Mouse (Mus musculus) limb, embryonic 15.5 days (tissue): ENCODE measurements around the gene Crhr2. TPM values are rescaled to one million over a fixed set of nuclear protein-coding genes. Genes with fewer than 3 reads are reported as not detected.

Experiments used
- ATAC-seq: fragments of 200-750 bp; cut with Nextera tagmentation; 2 replicates; pipeline ENCODE4 v1.8.0; 2017; ENCODE audit warnings: low read depth, moderate TSS enrichment; ENCODE audit not compliant: insufficient number of reproducible peaks, low FRiP score, low TSS enrichment
- H3K27ac ChIP-seq: fragments of 300-500 bp; sonication (generic); 2 replicates; pipeline ENCODE4 v1.5.1; 2015; ENCODE audit warnings: moderate library complexity, mild to moderate bottlenecking, inconsistent platforms
- H3K27me3 ChIP-seq: fragments of 300-500 bp; sonication (generic); 2 replicates; pipeline ENCODE4 v1.6.1; 2015; ENCODE audit warnings: inconsistent platforms
- H3K36me3 ChIP-seq: fragments of 300-500 bp; sonication (generic); 2 replicates; pipeline ENCODE4 v1.6.1; 2015; ENCODE audit warnings: inconsistent platforms
- H3K4me1 ChIP-seq: fragments of 300-500 bp; sonication (generic); 2 replicates; pipeline ENCODE4 v1.6.1; 2015; ENCODE audit warnings: inconsistent platforms
- H3K4me2 ChIP-seq: fragments of 300-500 bp; sonication (generic); 2 replicates; pipeline ENCODE4 v1.6.1; 2015; ENCODE audit warnings: mild to moderate bottlenecking, inconsistent platforms
- H3K4me3 ChIP-seq: fragments of 300-500 bp; sonication (generic); 2 replicates; pipeline ENCODE4 v1.5.1; 2015; ENCODE audit warnings: mild to moderate bottlenecking, inconsistent platforms
- H3K9ac ChIP-seq: fragments of 300-500 bp; sonication (generic); 2 replicates; pipeline ENCODE4 v1.6.1; 2015; ENCODE audit warnings: inconsistent platforms
- H3K9me3 ChIP-seq: fragments of 300-500 bp; sonication (generic); 2 replicates; pipeline ENCODE4 v1.6.1; 2016; ENCODE audit warnings: inconsistent platforms
- WGBS: fragments of 180-500 bp; shearing (Covaris S2); methylation state at CpG from one replicate; pipeline ENCODE4 v1.1.7; 2015; 5-methylcytosine and 5-hydroxymethylcytosine counted together
- polyA plus RNA-seq: library from polyadenylated mRNA; unstranded; fragments of >200 nt; fragmentation: Nextera tagmentation; extraction: Ambion mirVana; gene quantifications from 2 replicates; pipeline ENCODE4 v1.2.1, GENCODE M21; 2015

Gene Crhr2
- polyA plus RNA-seq, 1 experiment from 2014 or later, result 0.20 TPM

DNA sequence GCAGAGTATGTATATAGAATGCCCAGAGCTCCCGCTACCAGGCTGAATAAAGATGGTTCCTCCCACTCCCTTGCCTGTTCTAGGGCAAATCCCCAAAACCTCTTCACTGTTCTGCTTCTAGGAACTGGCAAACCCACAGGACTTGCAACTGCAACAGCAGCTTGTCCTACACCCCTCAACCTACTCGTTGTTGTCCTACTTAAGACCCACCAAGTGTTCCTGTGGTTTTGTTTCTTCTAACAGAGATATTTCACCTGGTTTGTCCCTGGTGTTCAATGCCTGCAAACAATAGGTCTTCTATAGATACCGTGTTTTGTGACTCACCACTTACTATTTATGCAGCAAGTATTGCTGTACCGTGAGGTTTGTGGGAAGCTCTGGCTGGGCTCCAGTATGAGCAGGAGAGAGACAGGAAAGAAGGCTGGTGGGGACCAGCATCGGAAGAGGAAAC, 28.5 kb upstream of the Crhr2 start:
- Histone ChIP-seq H3K27ac (no peak overlapping the region), H3K4me1 (no peaks in the 10 kb centered on the region), H3K4me2 (no peak overlapping the region), H3K36me3 (no peaks in the 10 kb centered on the region), H3K4me3 (no peak overlapping the region), H3K9me3 (no peaks in the 10 kb centered on the region), H3K9ac (no peak overlapping the region), H3K27me3 (no peaks in the 10 kb centered on the region; the same call in 1 of the 2 replicates)
- ATAC-seq, result no peak
- 66% methylated on average over 5 of the region's 5 CpGs for WGBS

GRCm38 (mm10) chr6:55159256-55159655, 26.4 kb upstream of the Crhr2 start:
- no peaks in the 10 kb centered on the region for H3K27me3 ChIP-seq
- no peak overlapping the region for H3K4me2 ChIP-seq
- no peaks in the 10 kb centered on the region for H3K36me3 ChIP-seq
- no peak for ATAC-seq
- H3K4me3 ChIP-seq, result no peak overlapping the region
- no peak overlapping the region for H3K27ac ChIP-seq
- H3K9me3 ChIP-seq, result no peaks in the 10 kb centered on the region
- no peaks in the 10 kb centered on the region for H3K4me1 ChIP-seq
- 65% methylated on average over 1 of the region's 1 CpGs for WGBS
- no peak overlapping the region for H3K9ac ChIP-seq

DNA sequence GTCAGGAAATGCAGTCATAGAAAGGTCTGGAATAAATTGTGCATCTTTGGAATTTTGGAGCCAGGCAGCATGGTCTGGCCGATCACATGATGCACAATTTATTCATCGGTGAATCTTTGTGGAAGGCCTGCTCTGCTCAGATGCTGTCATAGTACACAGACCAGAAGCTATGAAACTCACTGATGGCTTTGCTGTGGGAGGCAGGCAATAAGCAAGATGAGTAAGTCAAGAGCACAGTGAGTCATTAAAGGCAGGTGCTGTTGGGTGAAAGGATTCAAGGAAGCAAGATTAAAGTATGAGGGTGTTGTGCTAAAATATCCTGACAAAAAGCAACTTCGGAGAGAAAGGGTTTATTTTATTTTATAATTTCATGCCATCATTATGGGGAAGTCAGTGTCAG, 19.4 kb upstream of the Crhr2 start:
- Histone ChIP-seq H3K9me3 (no peaks in the 10 kb centered on the region), H3K4me3 (no peak overlapping the region), H3K36me3 (no peaks in the 10 kb centered on the region), H3K4me2 (no peak overlapping the region), H3K9ac (no peak overlapping the region), H3K4me1 (no peaks in the 10 kb centered on the region), H3K27ac (no peak overlapping the region), H3K27me3 (no peaks in the 10 kb centered on the region)
- 94% methylated on average over 3 of the region's 3 CpGs for WGBS
- no peak for ATAC-seq

GRCm38 (mm10) chr6:55146138-55146537, 13.3 kb upstream of the Crhr2 start:
- no peaks in the 10 kb centered on the region for H3K9me3 ChIP-seq
- H3K4me1 ChIP-seq, result no peaks in the 10 kb centered on the region
- H3K9ac ChIP-seq, result no peak overlapping the region
- H3K4me3 ChIP-seq, result no peak overlapping the region
- WGBS, result 57% methylated on average over 4 of the region's 4 CpGs
- no peak overlapping the region for H3K4me2 ChIP-seq
- no peak for ATAC-seq
- H3K27ac ChIP-seq, result no peak overlapping the region
- no peaks in the 10 kb centered on the region for H3K36me3 ChIP-seq
- no peaks in the 10 kb centered on the region for H3K27me3 ChIP-seq

- ATAC-seq, result no peak
- Histone ChIP-seq H3K9ac (no peak overlapping the region), H3K27me3 (no peaks in the 10 kb centered on the region), H3K9me3 (no peaks in the 10 kb centered on the region), H3K4me3 (no peak overlapping the region), H3K36me3 (no peaks in the 10 kb centered on the region), H3K27ac (no peak overlapping the region), H3K4me1 (no peaks in the 10 kb centered on the region), H3K4me2 (no peak overlapping the region)
- 65% methylated on average over 5 of the region's 5 CpGs for WGBS
Observed at GRCm38 (mm10) chr6:55145285-55145684, 12.5 kb upstream of the Crhr2 start.

- ATAC-seq, result no peak
- Histone ChIP-seq H3K36me3 (no peaks in the 10 kb centered on the region), H3K4me3 (no peak overlapping the region), H3K27me3 (no peaks in the 10 kb centered on the region), H3K4me2 (no peak overlapping the region), H3K9me3 (no peaks in the 10 kb centered on the region), H3K9ac (no peak overlapping the region), H3K27ac (no peak overlapping the region), H3K4me1 (no peaks in the 10 kb centered on the region)
Observed at GRCm38 (mm10) chr6:55138343-55138742, 5.5 kb upstream of the Crhr2 start.

GRCm38 (mm10) chr6:55133425-55133824, 609 bp upstream of the Crhr2 start:
- no peak for ATAC-seq
- H3K4me1 ChIP-seq, result peaks cover 6% of the 10 kb centered on the region; the same call in 1 of the 2 replicates

GRCm38 (mm10) chr6:55131301-55131700, 1.5 kb downstream of the Crhr2 start:
- no peak overlapping the region for H3K27ac ChIP-seq
- H3K9me3 ChIP-seq, result no peaks in the 10 kb centered on the region
- 87% methylated on average over 4 of the region's 4 CpGs for WGBS
- no peak overlapping the region for H3K4me2 ChIP-seq
- no peak overlapping the region for H3K4me3 ChIP-seq
- H3K9ac ChIP-seq, result no peak overlapping the region
- no peaks in the 10 kb centered on the region for H3K27me3 ChIP-seq
- ATAC-seq, result no peak
- peaks cover 6% of the 10 kb centered on the region; the same call in 1 of the 2 replicates for H3K4me1 ChIP-seq
- no peaks in the 10 kb centered on the region for H3K36me3 ChIP-seq

More at GRCm38 (mm10) chr6:55133425-55133824, 609 bp upstream of the Crhr2 start:
- Histone ChIP-seq H3K4me3 (no peak overlapping the region), H3K9me3 (no peaks in the 10 kb centered on the region), H3K27ac (no peak overlapping the region), H3K36me3 (no peaks in the 10 kb centered on the region), H3K27me3 (no peaks in the 10 kb centered on the region), H3K4me2 (no peak overlapping the region), H3K9ac (no peak overlapping the region)
- 76% methylated on average over 1 of the region's 1 CpGs for WGBS

DNA sequence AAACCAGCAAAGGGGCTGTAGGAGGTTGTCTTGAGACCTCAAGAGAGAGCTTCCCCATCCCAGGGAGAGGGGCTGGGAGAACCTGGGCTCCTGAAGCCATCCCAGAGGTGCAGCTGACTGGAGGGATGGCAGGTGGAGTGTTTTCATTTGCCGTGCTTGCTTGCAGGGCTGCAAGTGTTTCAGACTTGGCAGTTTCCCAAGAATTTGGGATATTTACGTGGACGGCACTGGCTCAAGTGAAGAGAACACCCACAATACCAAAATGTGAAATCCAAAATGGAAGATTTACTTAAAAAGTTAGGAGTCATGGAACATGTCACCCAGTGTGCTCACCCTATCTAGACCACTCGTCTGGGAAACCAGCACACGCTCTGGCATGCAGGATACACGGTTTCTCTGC, 2.2 kb downstream of the Crhr2 start:
- Histone ChIP-seq H3K4me2 (no peak overlapping the region), H3K4me1 (peaks cover 6% of the 10 kb centered on the region; the same call in 1 of the 2 replicates), H3K9ac (no peak overlapping the region), H3K9me3 (no peaks in the 10 kb centered on the region), H3K27me3 (no peaks in the 10 kb centered on the region), H3K27ac (no peak overlapping the region), H3K4me3 (no peak overlapping the region), H3K36me3 (no peaks in the 10 kb centered on the region)
- 37% methylated on average over 6 of the region's 6 CpGs for WGBS
- ATAC-seq, result no peak

- Histone ChIP-seq H3K4me1 (peaks cover 6% of the 10 kb centered on the region; the same call in 1 of the 2 replicates), H3K36me3 (no peaks in the 10 kb centered on the region), H3K4me2 (no peak overlapping the region), H3K9me3 (no peaks in the 10 kb centered on the region), H3K9ac (no peak overlapping the region), H3K27me3 (no peaks in the 10 kb centered on the region), H3K4me3 (no peak overlapping the region), H3K27ac (no peak overlapping the region)
- no peak for ATAC-seq
Observed at GRCm38 (mm10) chr6:55128391-55128790, 4.4 kb downstream of the Crhr2 start.

DNA sequence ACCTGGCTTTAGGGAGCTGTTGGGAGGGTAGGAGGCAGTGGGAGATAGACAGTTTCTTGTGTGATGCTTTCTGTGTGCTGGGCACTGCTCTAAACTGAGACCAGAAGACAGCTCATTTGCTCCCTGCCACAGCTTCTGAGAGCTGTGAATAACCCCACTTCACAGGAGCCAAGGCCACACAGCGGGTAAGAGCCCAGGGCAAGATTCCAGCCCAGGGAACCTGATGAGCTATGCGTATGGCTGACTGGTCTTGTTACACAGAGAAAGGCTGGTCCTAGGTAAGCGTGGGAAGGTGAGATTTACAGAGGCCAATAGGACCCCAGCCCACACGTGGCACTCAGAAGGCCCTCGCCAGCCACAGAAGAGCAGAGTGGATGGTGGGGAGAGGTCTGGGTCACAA, 6.2 kb downstream of the Crhr2 start:
- peaks cover 6% of the 10 kb centered on the region; the same call in 1 of the 2 replicates for H3K4me1 ChIP-seq
- H3K36me3 ChIP-seq, result no peaks in the 10 kb centered on the region
- ATAC-seq, result no peak
- H3K4me2 ChIP-seq, result no peak overlapping the region
- H3K27ac ChIP-seq, result no peak overlapping the region
- 73% methylated on average over 5 of the region's 5 CpGs for WGBS
- no peak overlapping the region for H3K4me3 ChIP-seq
- H3K9me3 ChIP-seq, result no peaks in the 10 kb centered on the region
- H3K27me3 ChIP-seq, result no peaks in the 10 kb centered on the region
- H3K9ac ChIP-seq, result no peak overlapping the region

- Histone ChIP-seq H3K36me3 (no peaks in the 10 kb centered on the region), H3K4me2 (no peak overlapping the region), H3K4me1 (no peaks in the 10 kb centered on the region), H3K27ac (no peak overlapping the region), H3K4me3 (no peak overlapping the region), H3K9me3 (no peaks in the 10 kb centered on the region), H3K27me3 (peaks cover 30% of the 10 kb centered on the region), H3K9ac (no peak overlapping the region)
- no peak for ATAC-seq
- 17% methylated on average over 4 of the region's 4 CpGs for whole genome bisulfite sequencing
Observed at GRCm38 (mm10) chr6:55123056-55123455, 9.8 kb downstream of the Crhr2 start.
